Mouse (Mus musculus): Measurements from ENCODE around the gene Smurf1. TPM values are rescaled to one million over a fixed set of nuclear protein-coding genes. Genes with fewer than 3 reads are reported as not detected.

Gene Smurf1
- total and polyA plus RNA-seq, 3 experiments: 3.1 to 7.2 (median 4.3) TPM

GRCm38 (mm10) chr5:144836100-144836499 is 129.5 kb downstream of the Smurf1 start:
- Histone ChIP-seq H3K27me3 (replicated peaks) (no peaks in the 10 kb centered on the region), H3K36me3 (replicated peaks in 1 of 2; ENCODE audit: control insufficient read depth in 1 of 2, insufficient read depth in 1 of 2, low read length in 1 of 2) (peaks cover 84 to 96% of the 10 kb centered on the region in 2 experiments), H3K4me2 (ENCODE audit: insufficient read depth, low read depth, poor library complexity, severe bottlenecking) (no peak overlapping the region), H3K9me3 (replicated peaks; ENCODE audit: low read length) (no peaks in the 10 kb centered on the region), H3K27ac (ENCODE audit: insufficient read depth, low read depth) (no peak overlapping the region), H3K4me1 (ENCODE audit: control insufficient read depth in 1 of 2, insufficient read depth in 2 of 2) (peaks cover 0 to 8% of the 10 kb centered on the region in 2 experiments; a peak in 1 of 4 replicates), H3K79me2 (replicated peaks; ENCODE audit: control insufficient read depth, extremely low read depth, insufficient read depth, poor library complexity, severe bottlenecking) (no peaks in the 10 kb centered on the region), H3K9ac (ENCODE audit: insufficient read depth, low read depth) (no peak overlapping the region), H3K4me3 (replicated peaks in 1 of 3; ENCODE audit: low read depth in 2 of 3, low read length in 2 of 3, poor library complexity in 1 of 3) (no peak overlapping the region)
- in situ Hi-C loops (cut with MboI; ENCODE audit: low pct_ligation_motif_present, low pct_unique_long_range_greater_than_20kb, low sequenced_read_pairs) (loop anchor here (10.0 kb wide), 1 partner anchor 51 kb away; no protein-coding TSS in a partner anchor), dilution Hi-C loops (cut with MboI; ENCODE audit: extremely low pct_ligation_motif_present, extremely low pct_unique_long_range_greater_than_20kb, low sequenced_read_pairs) (no loop called here)
- TF ChIP-seq SMC3 (IDR thresholded peaks at IDR 0.05; ENCODE audit: low read depth, low read length): 0 out of 2 replicates have a peak, but pooled peaks have one; percentile 5
- no peak for TF ChIP-seq UBTF (IDR thresholded peaks at IDR 0.05; ENCODE audit: low read depth, low read length)
- peak in 1 of 2 experiments; percentile 32; a peak in 2 of 4 replicates for TF ChIP-seq CTCF (conservative IDR thresholded peaks at IDR 0.05 in 1 of 2, IDR thresholded peaks at IDR 0.05 in 1 of 2; ENCODE audit: low read depth in 2 of 2, low read length in 2 of 2)
- no peak for TF ChIP-seq ZNF384 (IDR thresholded peaks at IDR 0.05; ENCODE audit: low read depth, low read length)
- peak; percentile 26 for DNase-seq (ENCODE audit: extremely low read depth)

GRCm38 (mm10) chr5:144831840-144832469 is 133.7 kb downstream of the Smurf1 start:
- H3K79me2 ChIP-seq (replicated peaks; ENCODE audit: control insufficient read depth, extremely low read depth, insufficient read depth, poor library complexity, severe bottlenecking): no peaks in the 10 kb centered on the region
- H3K36me3 ChIP-seq (replicated peaks in 1 of 2; ENCODE audit: control insufficient read depth in 1 of 2, insufficient read depth in 1 of 2, low read length in 1 of 2): peaks cover 89 to 96% of the 10 kb centered on the region in 2 experiments
- dilution Hi-C loops (cut with MboI; ENCODE audit: extremely low pct_ligation_motif_present, extremely low pct_unique_long_range_greater_than_20kb, low sequenced_read_pairs) (no loop called here), in situ Hi-C loops (cut with MboI; ENCODE audit: low pct_ligation_motif_present, low pct_unique_long_range_greater_than_20kb, low sequenced_read_pairs) (loop anchor here (10.0 kb wide), 1 partner anchor 47 kb away; no protein-coding TSS in a partner anchor)
- peaks cover 0 to 8% of the 10 kb centered on the region in 2 experiments; a peak in 1 of 4 replicates for H3K4me1 ChIP-seq (ENCODE audit: control insufficient read depth in 1 of 2, insufficient read depth in 2 of 2)
- H3K27me3 ChIP-seq (replicated peaks): no peaks in the 10 kb centered on the region
- no peaks in the 10 kb centered on the region for H3K9me3 ChIP-seq (replicated peaks; ENCODE audit: low read length)
- TF ChIP-seq MAFK (IDR thresholded peaks at IDR 0.05; ENCODE audit: insufficient replicate concordance, low read length): peak; percentile 62; the same call in 1 of the 2 replicates
- no peak for TF ChIP-seq ZKSCAN1 (IDR thresholded peaks at IDR 0.05; ENCODE audit: borderline replicate concordance, low read depth, low read length)
- TF ChIP-seq CHD2 (IDR thresholded peaks at IDR 0.05; ENCODE audit: low read length): no peak
- no peak overlapping the region for H3K9ac ChIP-seq (ENCODE audit: insufficient read depth, low read depth)
- DNase-seq (ENCODE audit: extremely low read depth): peak; percentile 42
- no peak overlapping the region for H3K4me2 ChIP-seq (ENCODE audit: insufficient read depth, low read depth, poor library complexity, severe bottlenecking)
- no peak overlapping the region for H3K27ac ChIP-seq (ENCODE audit: insufficient read depth, low read depth)
- no peak overlapping the region for H3K4me3 ChIP-seq (replicated peaks in 1 of 3; ENCODE audit: low read depth in 2 of 3, low read length in 2 of 3, poor library complexity in 1 of 3)

GRCm38 (mm10) chr5:144829631-144830030 is 136.0 kb downstream of the Smurf1 start:
- H3K9ac ChIP-seq (ENCODE audit: insufficient read depth, low read depth): no peak overlapping the region
- in situ Hi-C loops (cut with MboI; ENCODE audit: low pct_ligation_motif_present, low pct_unique_long_range_greater_than_20kb, low sequenced_read_pairs): loop anchor here (10.0 kb wide), 1 partner anchor 45 kb away; no protein-coding TSS in a partner anchor
- H3K27me3 ChIP-seq (replicated peaks): no peaks in the 10 kb centered on the region
- peaks cover 89 to 95% of the 10 kb centered on the region in 2 experiments for H3K36me3 ChIP-seq (replicated peaks in 1 of 2; ENCODE audit: control insufficient read depth in 1 of 2, insufficient read depth in 1 of 2, low read length in 1 of 2)
- no peak for TF ChIP-seq MAZ (IDR thresholded peaks at IDR 0.05; ENCODE audit: low read depth, low read length)
- no peak for TF ChIP-seq MYC (IDR thresholded peaks at IDR 0.05; ENCODE audit: low read depth, low read length)
- no peak for TF ChIP-seq BHLHE40 (IDR thresholded peaks at IDR 0.05; ENCODE audit: low read depth, low read length)
- no peak for TF ChIP-seq NRF1 (IDR thresholded peaks at IDR 0.05; ENCODE audit: low read depth, low read length)
- TF ChIP-seq HCFC1 (IDR thresholded peaks at IDR 0.05; ENCODE audit: low read depth, low read length): no peak
- no peak for TF ChIP-seq ELF1 (IDR thresholded peaks at IDR 0.05; ENCODE audit: low read depth, low read length)
- TF ChIP-seq ZC3H11A (IDR thresholded peaks at IDR 0.05; ENCODE audit: low read depth, low read length): no peak
- TF ChIP-seq POLR2A (IDR thresholded peaks at IDR 0.05; ENCODE audit: low read depth, low read length): no peak
- TF ChIP-seq CTCF (conservative IDR thresholded peaks at IDR 0.05 in 1 of 2, IDR thresholded peaks at IDR 0.05 in 1 of 2; ENCODE audit: low read depth in 2 of 2, low read length in 2 of 2): no peak
- TF ChIP-seq RCOR1 (conservative IDR thresholded peaks at IDR 0.05; ENCODE audit: low read depth, low read length): no peak
- no peak for TF ChIP-seq NELFE (IDR thresholded peaks at IDR 0.05; ENCODE audit: low read depth, low read length)
- TF ChIP-seq MEF2A (IDR thresholded peaks at IDR 0.05; ENCODE audit: borderline replicate concordance, low read depth, low read length): no peak
- no peak for TF ChIP-seq SMC3 (IDR thresholded peaks at IDR 0.05; ENCODE audit: low read depth, low read length)
- TF ChIP-seq ZNF384 (IDR thresholded peaks at IDR 0.05; ENCODE audit: low read depth, low read length): no peak
- TF ChIP-seq GABPA (IDR thresholded peaks at IDR 0.05; ENCODE audit: insufficient replicate concordance, low read depth, low read length): no peak
- no peak for TF ChIP-seq IRF4 (IDR thresholded peaks at IDR 0.05; ENCODE audit: low read depth, low read length)
- no peak for DNase-seq (ENCODE audit: extremely low read depth)
- no peaks in the 10 kb centered on the region for H3K79me2 ChIP-seq (replicated peaks; ENCODE audit: control insufficient read depth, extremely low read depth, insufficient read depth, poor library complexity, severe bottlenecking)
- peaks cover 0 to 8% of the 10 kb centered on the region in 2 experiments; a peak in 1 of 4 replicates for H3K4me1 ChIP-seq (ENCODE audit: control insufficient read depth in 1 of 2, insufficient read depth in 2 of 2)
- H3K9me3 ChIP-seq (replicated peaks; ENCODE audit: low read length): no peaks in the 10 kb centered on the region
- H3K4me2 ChIP-seq (ENCODE audit: insufficient read depth, low read depth, poor library complexity, severe bottlenecking): no peak overlapping the region
- H3K27ac ChIP-seq (ENCODE audit: insufficient read depth, low read depth): no peak overlapping the region
- dilution Hi-C loops (cut with MboI; ENCODE audit: extremely low pct_ligation_motif_present, extremely low pct_unique_long_range_greater_than_20kb, low sequenced_read_pairs): no loop called here
- H3K4me3 ChIP-seq (replicated peaks in 1 of 3; ENCODE audit: low read depth in 2 of 3, low read length in 2 of 3, poor library complexity in 1 of 3): no peak overlapping the region

All from CH12.LX (cell line).